Mouse (Mus musculus) kidney, postnatal 10 days (tissue): ENCODE measurements at regions not wholly inside any gene's neighbourhood (a gene's known extent, or its start where the extent isn't known, plus 50 kb on each side); places are given as distances from the start of the nearest gene placed in this dataset.
A peak's percentile ranks its signal among the peaks of the same experiment; 100 is the strongest.
"Not testable (repeated sequence)": the region's sequence is repeated elsewhere in the genome, so short reads cannot be mapped to it uniquely, and the experiment has no call there.

Experiments
- DNase-seq: peaks from one replicate; pipeline ENCODE4 v3.0.0; 2021; ENCODE audit warnings: mixed read lengths

DNA sequence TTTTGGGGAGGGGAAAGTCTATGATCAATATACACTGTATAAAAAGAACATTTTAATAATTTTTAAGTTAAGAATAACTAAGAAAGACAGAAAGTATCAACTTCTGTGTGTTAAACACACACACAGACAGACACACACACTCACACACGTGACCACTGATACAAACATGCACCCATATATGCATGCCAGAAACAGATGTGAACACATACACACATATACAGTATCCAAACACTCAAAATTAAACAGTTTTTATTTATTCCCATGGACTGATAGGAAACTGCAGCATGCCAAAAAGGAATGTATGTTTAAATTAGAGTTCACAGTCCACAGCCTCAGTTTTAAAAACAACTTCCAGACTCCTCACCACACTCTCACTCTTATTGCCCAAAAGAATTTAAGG lies 203.4 kb upstream of the Tbl1x start:
- no peak for DNase-seq

GRCm38 (mm10) chrX:77314384-77314783 lies 196.4 kb upstream of the Tbl1x start:
- DNase-seq: peak; percentile 57

DNA sequence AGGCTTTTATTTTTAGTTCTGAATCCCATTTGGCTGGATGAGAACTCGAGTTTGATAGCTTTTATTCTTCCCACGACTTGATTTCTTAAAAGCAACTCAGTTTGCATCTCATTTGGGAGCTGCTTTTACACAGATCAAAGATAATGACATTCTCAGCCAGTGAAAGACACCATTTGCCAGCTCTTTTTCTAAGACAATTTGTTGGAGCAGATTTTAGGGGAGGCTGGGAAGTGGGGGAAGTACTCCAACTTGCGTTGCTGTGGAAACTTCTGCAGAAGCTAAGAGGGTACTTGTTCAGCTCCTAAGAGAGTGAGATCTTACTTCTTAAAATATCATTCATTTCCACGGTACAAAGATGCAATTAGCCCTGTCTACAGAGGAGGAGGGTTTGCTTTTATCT lies 187.2 kb upstream of the Tbl1x start:
- DNase-seq: no peak

DNA sequence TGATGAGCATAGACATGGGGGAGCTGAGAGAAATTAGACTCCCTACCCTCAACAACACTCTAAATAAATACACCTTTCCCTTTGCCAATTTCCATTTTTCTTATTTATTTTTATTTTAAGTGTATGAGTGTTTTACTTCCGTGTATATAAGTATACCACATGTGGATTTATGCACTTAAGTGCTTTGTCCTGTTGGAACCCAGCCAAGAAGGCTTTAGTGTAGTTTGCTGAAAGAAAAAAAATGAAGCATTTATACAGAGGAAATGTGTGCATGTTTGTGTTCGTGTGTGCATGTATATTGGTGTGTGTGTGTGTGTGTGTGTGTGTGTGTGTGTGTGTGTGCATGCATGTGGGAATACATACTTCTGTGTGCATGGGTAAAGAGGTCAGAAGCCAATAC lies 157.6 kb upstream of the Tbl1x start:
- DNase-seq: no peak

- no peak for DNase-seq
These were observed 150.3 kb upstream of the Tbl1x start for GRCm38 (mm10) chrX:77360551-77360950.

- DNase-seq: no peak
These were observed 149.7 kb upstream of the Tbl1x start for GRCm38 (mm10) chrX:77361106-77361505.

- no peak for DNase-seq
These were observed 147.2 kb upstream of the Tbl1x start for GRCm38 (mm10) chrX:77363657-77364056.

DNA sequence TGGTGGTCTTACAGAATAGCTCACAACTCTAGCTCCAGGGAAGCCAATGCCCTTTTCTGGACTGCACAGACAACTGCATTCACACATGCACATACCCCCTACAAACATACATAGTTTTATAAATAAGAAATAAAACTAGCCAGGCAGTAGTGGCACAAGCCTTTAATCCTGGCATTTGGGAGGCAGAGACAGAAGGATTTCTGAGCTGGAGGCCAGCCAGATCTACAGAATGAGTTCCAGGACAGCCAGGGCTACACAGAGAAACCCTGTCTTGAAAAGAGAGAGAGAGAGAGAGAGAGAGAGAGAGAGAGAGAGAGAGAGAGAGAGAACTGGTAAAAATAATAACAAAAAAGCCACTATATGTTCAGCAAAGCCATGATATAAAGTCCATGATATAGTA lies 143.5 kb upstream of the Tbl1x start:
- no peak for DNase-seq

- DNase-seq: no peak
These were observed 123.5 kb upstream of the Tbl1x start for GRCm38 (mm10) chrX:77387271-77387670.

- no peak for DNase-seq
These were observed 118.9 kb upstream of the Tbl1x start for GRCm38 (mm10) chrX:77391760-77392446.

GRCm38 (mm10) chrX:77406896-77407295 lies 103.9 kb upstream of the Tbl1x start:
- DNase-seq: no peak

GRCm38 (mm10) chrX:77407925-77408324 lies 102.9 kb upstream of the Tbl1x start:
- no peak for DNase-seq

GRCm38 (mm10) chrX:77409370-77409769 lies 101.4 kb upstream of the Tbl1x start:
- DNase-seq: peak; percentile 24

GRCm38 (mm10) chrX:77410812-77411211 lies 100.0 kb upstream of the Tbl1x start:
- no peak for DNase-seq

DNA sequence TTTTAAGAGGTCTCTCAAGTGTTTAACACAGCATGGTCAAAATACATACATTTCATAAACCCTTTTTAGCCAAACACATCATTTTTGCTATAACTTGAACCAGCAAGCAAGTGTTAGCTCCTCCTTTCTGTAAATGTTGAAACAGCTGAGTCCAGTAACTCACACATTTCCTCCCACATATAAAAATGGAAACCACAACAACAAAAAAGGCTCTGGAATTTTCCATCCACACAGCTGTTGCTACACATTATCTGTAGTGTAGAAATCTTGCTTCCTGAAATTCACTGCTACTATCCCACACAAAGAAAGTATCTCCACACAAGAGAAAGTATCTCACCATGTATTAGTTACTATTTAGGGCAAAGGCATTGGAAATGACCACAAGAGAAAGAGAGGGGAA lies 96.7 kb upstream of the Tbl1x start:
- no peak for DNase-seq

GRCm38 (mm10) chrX:77417766-77418165 lies 93.0 kb upstream of the Tbl1x start:
- peak; percentile 34 for DNase-seq

DNA sequence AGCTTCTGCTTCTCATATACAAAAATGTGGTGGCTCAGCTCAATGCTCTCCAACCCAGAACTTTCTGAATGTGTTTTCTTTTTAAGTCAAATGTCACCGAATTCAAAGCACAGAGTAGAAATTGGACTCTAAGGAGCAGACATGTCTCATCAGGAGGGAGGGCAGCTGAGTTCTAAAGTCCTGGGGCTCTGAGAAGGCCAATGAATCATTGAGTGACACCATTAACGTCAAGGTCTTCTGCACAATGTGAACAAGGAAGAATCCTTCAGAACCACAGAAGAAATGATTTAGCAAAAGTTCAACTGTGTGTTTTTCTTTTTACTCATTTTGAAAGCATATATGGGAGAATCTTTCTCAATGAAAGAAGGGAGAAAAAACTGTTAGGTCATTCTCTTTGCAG lies 88.6 kb upstream of the Tbl1x start:
- DNase-seq: no peak

DNA sequence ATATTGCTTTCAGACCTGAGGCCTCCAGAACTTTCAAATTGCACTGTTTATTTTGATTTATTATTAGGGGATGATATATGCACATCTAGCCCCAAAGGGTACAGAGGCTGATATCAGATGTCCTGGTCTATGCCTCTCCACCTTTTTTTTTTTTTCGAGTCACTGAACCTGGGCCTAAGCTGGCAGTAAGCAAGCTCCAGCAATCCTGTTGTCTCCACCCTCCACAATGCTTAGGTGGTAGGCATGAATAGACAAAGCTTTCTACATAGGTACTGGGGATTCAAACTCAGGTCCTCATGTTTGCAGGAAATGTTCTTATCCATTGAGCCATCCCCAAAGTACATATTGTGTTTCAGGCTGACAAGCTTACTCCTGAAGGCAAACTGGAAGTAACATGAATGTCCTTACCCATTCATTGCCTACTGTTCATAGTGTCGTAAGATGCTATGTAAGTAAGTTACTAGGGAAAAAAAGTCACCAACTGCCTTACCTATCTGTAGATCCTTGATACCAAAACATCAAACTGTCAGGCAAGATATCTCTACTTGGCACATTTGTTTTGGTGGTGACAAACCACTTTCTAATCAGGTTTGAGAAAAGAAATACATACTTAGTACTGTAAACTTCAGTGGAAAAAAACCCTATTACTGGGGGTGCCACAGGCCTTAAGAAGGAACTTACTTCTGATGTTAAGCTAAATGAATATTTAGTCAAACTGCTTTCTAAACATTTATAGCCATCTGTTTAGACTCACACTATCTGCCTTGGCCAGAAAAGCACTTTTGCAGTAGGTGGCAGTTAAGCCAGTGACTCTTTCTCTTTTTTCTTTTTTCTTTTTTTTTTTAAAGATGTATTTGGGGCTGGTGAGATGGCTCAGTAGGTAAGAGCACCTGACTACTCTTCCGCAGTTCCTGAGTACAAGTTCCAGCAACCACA lies 85.8 kb upstream of the Tbl1x start:
- DNase-seq: no peak

DNA sequence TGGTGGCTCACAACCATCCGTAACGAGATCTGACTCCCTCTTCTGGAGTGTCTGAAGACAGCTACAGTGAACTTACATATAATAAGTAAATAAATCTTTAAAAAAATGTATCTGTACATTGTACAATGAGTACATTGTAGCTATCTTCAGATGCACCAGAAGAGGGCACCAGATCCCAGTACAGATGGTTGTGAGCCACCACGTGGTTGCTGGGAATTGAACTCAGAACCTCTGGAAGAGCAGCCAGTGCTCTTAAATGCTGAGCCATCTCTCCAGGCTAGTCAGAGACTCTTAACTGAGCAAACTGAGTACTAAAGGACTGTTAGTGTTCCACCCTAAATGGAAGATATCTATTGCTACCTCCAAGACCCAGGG lies 85.1 kb upstream of the Tbl1x start:
- DNase-seq: not testable (repeated sequence)

GRCm38 (mm10) chrX:77426836-77427235 lies 84.0 kb upstream of the Tbl1x start:
- not testable (repeated sequence) for DNase-seq

- DNase-seq: no peak
These were observed 78.7 kb upstream of the Tbl1x start for GRCm38 (mm10) chrX:77432001-77432565.

DNA sequence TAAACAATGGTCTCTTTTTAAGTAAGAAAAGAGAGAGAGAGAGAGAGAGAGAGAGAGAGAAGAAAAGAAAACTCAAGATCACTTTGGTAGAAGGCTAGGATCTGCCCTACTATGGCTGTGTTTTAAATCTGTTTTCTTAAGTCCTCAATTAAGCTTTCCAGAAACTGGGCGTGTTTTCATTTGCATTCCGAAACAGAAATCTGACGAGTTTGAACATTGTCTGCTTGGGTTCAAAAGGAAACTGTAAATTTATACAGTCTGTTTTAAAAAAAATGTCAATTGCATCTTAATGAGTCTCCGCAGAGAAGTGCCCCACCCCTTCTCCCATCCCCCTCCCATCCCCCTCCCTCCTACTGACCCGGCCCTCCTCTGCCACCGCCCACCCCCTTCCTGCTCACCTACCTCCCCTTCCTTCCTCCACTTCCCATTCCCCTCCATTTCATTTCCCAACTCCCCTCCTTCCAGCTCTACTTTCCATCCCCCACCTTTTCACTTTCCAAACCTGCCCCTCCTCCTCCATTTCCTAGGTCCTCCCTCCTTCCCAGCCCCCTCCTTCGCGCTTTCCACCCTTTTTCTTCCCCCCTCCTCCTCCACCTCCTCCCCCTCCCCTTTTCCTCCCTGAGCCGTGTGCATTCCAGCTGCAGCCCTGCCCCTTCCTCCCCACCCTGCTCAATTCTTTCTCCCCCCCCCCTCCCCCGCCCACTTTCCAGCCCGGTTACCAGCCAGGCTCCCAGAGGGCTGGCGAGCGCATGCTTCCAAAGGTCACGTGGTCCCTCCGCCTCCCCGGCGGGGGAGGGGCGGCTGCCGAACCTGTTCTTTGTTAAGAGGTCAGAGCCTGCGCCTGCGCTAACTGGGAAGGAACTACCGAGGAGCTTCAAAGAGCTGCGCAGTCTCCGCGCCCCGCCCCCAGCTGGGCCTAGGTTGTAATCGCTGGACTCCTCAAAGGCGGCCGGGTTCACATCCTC lies 77.7 kb upstream of the Tbl1x start:
- peak; percentile 98 for DNase-seq

DNA sequence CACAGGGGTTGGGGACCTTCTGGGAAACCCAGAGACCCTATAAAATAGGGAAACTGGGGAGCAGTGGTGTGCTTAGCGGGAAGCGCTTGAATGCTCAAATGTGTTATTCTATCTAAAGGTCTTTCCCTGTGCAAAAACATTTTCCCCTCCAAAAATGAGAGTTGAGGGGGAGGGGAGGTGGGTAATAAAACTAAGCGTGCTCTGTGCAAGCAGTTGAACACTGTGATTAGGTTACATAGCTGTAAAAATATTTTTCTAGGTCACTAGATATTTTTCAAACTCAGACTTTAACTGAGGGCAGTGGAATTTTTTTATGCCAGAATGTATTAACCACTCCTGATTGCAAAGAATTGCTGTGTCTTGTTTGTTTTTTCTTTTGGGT lies 77.0 kb upstream of the Tbl1x start:
- DNase-seq: no peak
